Mouse (Mus musculus): ENCODE measurements around the gene Pon1. TPM values are rescaled to one million over a fixed set of nuclear protein-coding genes. Genes with fewer than 3 reads are reported as not detected.

The Pon1 gene
- polyA plus RNA-seq, 1 experiment from 2014 or later = not detected

DNA sequence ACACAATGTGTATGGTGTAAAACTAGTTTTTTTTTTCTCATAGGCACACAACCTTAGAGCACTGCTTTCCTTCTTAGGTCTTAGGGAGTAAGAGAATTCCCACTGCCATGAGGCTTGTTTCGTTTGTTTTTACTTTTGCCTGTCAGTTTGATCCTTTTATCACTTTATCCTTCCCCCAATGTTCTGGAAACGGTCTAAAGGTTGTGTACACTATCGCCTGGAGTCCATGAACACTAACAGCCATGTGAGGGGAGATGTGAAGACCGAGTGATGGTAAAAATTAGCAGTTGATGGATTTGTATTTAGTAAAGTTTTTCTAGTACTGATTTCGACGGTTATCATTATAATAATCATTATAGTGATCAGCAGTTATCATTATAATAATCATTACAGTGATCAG is 58.8 kb downstream of the Pon1 start:
- 91% methylated on average over 6 of the region's 6 CpGs for WGBS (ENCODE audit: missing documents)
- Histone ChIP-seq H3K36me3 (ENCODE audit: inconsistent target) (no peaks in the 10 kb centered on the region), H3K27ac (no peak overlapping the region), H3K79me2 (ENCODE audit: inconsistent target) (no peaks in the 10 kb centered on the region), H3K4me3 (ENCODE audit: inconsistent target) (no peak overlapping the region)

DNA sequence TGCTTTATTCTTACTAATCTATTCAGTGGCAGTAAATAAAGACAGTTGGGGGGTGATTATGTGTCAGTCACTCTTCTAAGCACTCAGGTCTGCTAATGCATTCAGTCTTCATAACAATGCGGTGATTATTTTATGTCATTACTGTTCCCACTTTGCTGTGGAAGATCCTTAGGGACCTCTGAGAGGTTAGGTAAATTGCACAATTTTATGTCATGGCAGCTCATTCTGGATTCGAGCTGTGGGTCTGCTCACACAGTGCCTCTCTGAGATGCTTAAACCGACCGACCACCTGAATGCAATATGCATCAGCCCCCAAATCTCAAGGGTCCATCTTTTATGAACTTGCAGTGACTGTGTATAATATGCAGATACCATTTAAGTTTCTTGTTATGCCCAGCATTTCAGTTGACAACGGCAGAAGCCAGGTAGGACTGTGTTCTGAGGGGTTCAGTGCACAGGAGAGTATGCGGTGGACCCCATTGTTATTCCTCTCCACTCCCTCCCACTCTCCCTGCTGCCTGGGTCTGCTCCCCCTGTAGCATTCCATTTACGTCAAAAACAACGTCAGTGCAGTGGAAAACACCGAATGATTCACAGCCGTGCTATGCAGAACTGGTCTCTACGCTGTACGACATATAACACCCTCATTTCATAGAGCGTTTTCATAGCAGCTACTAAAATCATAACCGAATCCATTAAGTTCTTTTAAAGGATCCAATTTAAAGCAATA is 64.2 kb downstream of the Pon1 start:
- no peak overlapping the region for H3K4me3 ChIP-seq (ENCODE audit: inconsistent target)
- H3K27ac ChIP-seq = no peak overlapping the region
- 95% methylated on average over 14 of the region's 14 CpGs for whole genome bisulfite sequencing (ENCODE audit: missing documents)
- no peaks in the 10 kb centered on the region for H3K79me2 ChIP-seq (ENCODE audit: inconsistent target)
- H3K36me3 ChIP-seq (ENCODE audit: inconsistent target) = no peaks in the 10 kb centered on the region

DNA sequence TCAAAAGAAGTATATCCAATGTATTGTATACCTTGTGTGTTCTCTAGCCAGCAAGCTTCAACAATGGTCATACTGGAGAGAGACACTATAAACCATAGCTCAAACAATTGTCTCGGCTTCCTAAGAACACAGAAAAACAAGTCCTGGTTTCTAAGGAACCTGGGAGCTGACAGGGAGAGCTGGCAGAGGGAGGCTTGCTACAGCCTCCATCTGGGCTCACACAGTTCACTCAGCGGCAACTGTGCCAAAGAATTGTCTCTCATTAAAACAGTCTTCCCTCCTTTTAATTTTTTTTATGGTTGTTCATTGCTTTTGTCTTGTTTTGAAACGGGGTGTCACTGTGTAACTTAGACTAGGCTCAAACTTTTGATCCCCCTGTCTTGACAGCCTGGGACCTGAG is 73.5 kb downstream of the Pon1 start:
- 97% methylated on average over 3 of the region's 3 CpGs for WGBS (ENCODE audit: missing documents)
- Histone ChIP-seq H3K4me3 (ENCODE audit: inconsistent target) (no peak overlapping the region), H3K79me2 (ENCODE audit: inconsistent target) (no peaks in the 10 kb centered on the region), H3K27ac (no peak overlapping the region), H3K36me3 (ENCODE audit: inconsistent target) (no peaks in the 10 kb centered on the region)

DNA sequence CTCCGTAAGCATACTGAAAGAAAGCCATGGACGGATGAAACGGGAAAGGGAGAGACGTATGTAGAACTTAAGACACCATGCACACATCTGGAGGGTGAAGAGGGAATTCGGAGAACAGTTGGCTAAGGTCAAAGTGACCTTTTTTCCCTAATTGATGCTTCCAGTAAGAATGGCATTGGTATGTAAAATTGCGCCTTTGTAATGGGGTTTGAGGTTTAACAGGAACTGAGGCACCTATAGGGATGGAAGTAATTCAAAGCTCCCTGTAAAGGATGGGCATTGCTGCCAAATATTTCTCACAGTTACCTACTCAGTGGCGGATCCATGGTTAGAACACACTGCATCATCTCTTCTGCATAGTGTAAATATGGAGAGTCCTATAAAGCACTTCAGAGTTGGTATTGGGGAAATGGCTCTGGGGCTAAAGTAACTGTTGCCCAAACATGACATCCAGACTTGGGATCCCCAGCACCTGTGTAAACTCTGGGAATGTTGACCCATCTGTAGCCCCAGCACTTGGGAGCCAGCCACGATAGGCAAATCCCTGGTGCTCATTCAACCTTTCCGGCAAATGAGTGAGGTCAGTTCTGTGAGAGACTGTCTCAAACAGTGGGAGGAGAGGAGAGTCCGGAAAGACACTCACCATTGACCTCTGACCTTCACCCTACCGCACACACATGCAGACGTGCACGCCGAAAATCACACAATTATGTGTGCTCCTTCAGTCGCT is 74.4 kb downstream of the Pon1 start:
- 86% methylated on average over 15 of the region's 15 CpGs for WGBS (ENCODE audit: missing documents)
- no peaks in the 10 kb centered on the region for H3K36me3 ChIP-seq (ENCODE audit: inconsistent target)
- no peaks in the 10 kb centered on the region for H3K79me2 ChIP-seq (ENCODE audit: inconsistent target)
- no peak overlapping the region for H3K27ac ChIP-seq
- no peak overlapping the region for H3K4me3 ChIP-seq (ENCODE audit: inconsistent target)

Other genes starting within 250 kb of the Pon1 start
- gene Pon3, start 62.3 kb upstream of the Pon1 start, polyA plus RNA-seq (2018) = 43.0 to 79.1 TPM (median 62.3 TPM) in 3 replicates
- gene Pon2, start 104.5 kb upstream of the Pon1 start, polyA plus RNA-seq (2018) = 77.4 to 167 TPM (median 84.9 TPM) in 3 replicates
- 0.98 to 1.6 TPM (median 1.5 TPM) in 3 replicates for gene Asb4, start 189.4 kb upstream of the Pon1 start, polyA plus RNA-seq (2018)

All from macrophage (primary cell).